Mouse (Mus musculus) megakaryocyte-erythroid progenitor cell, adult 5-6 weeks (primary cell): ENCODE data around the gene Gm11639. TPM values are rescaled to one million over a fixed set of nuclear protein-coding genes. Genes with fewer than 3 reads are reported as not detected.

ENCODE experiments used
- ATAC-seq: replicated peaks from 2 replicates; pipeline ENCODE4 v1.8.0; 2016; ENCODE audit warnings: mild to moderate bottlenecking, inconsistent platforms; ENCODE audit not compliant: severe bottlenecking, poor library complexity, low FRiP score, low TSS enrichment
- total RNA-seq, 2 experiments: library from RNA; stranded (forward) in 1 of 2; stranded (reverse) in 1 of 2; fragments of 200-1000, 215-1000 nt in 1 of 2; fragments of >200 nt in 1 of 2; fragmentation: Nextera tagmentation in 1 of 2; gene quantifications; 2 replicates each; pipeline ENCODE4 v1.2.3; 2014 to 2017

Gene Gm11639
- total RNA-seq, 2 experiments from 2014 or later = not detected

DNA sequence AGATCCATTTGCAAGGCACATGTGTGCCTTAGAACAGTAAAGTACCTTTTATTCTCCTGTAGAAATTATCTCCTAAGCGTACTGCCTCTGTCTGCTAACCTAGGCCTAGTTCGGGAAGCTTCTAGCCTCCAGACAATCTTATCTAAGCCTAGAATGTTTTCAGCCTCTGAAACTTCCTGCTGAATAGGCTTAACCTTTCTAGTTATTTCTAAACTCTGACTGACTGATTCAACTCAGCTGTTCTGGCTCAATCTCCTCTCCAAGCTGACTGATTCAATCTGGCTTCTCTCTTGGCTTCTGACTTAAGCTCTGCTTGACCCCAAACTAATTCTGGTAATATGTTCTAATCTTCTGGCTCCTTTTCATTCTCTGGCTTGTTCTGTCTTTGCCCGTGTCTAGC lies 463.8 kb downstream of the Gm11639 start:
- no peak for ATAC-seq

DNA sequence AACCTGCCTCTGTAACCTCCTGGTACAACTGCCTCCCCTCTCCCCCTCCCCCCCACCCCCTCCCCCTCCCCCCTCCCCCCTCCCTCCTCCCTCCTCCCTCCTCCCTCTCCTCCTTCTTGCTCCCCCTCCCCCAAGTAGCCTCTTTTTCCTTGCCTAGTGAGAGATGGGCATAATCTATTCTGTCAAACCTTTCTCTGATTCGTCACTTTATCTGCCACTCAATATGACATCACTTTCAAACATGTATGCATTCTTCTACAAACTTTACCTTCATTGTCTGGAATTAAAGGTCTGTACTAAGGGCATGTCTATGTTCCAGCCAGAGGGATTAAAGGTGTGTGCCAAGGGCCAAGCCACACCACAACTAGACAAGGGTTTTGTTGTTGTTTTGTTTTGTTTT lies 464.3 kb downstream of the Gm11639 start:
- ATAC-seq = no peak

DNA sequence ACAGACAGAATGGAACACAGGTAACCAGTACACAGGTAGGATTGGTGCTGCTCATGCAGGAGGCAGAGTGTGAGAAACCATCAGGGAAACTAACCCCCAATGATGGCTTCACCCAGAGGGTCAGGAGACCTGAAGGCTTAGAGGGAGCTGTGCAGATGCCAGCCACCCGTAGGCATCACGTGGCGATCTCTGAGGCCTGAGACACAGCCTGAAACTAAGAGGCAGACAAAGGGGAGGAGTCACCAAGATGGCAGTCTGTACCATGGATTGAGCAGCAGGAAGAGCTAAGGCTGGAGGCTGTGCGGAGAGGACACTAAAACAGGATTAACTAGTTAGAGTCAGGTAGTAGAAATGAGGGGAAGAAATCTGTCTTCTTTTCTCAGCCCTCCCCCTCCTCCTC lies 465.2 kb downstream of the Gm11639 start:
- no peak for ATAC-seq

- ATAC-seq = 0 out of 2 replicates have a peak, but pooled peaks have one; percentile 16
Observed at GRCm38 (mm10) chr11:105151226-105152016, 465.9 kb downstream of the Gm11639 start.

GRCm38 (mm10) chr11:105152017-105152300 lies 466.5 kb downstream of the Gm11639 start:
- ATAC-seq = no peak

- ATAC-seq = peak; percentile 77
Observed at GRCm38 (mm10) chr11:105152357-105152899, 466.9 kb downstream of the Gm11639 start.

DNA sequence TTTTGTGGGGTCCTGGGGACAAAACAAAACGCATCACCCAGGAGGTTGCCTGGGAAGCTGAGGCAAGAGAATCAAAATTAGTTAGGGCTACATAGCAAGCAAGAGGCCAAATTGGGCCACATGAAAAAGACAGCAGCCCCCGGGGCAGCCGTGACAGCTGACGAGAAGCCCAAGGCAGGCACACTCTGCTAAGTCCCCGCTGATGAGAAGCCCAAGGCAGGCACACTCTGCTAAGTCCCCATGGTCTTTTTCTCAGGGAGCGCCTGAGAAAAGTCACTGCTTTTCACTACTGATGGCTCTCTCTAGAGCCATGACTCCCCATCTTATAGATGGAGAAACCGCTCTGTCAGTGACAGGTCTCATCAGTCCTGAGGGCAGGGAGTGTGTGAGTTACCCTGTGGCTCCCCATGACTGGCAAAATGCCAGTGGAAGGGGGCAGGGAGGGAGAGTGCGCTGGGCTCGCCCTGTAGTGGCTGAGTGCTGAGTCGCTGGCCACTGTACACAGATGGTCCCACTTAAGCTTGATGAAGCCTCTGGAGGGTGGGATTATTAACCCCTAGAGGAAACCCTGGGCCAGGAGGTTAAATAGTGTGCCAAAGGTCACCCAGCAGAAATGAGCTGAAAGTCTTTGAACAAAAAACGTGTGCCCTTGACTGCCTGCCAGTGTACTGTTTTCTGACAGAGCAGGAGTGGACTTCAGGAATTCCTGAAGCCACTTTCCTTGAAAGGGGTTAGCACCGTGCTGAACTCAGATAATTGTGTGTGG lies 467.7 kb downstream of the Gm11639 start:
- peak; percentile 43 for ATAC-seq

- no peak for ATAC-seq
Observed at GRCm38 (mm10) chr11:105155915-105156314, 470.4 kb downstream of the Gm11639 start.

- ATAC-seq = no peak
Observed at GRCm38 (mm10) chr11:105156748-105157267, 471.3 kb downstream of the Gm11639 start.

DNA sequence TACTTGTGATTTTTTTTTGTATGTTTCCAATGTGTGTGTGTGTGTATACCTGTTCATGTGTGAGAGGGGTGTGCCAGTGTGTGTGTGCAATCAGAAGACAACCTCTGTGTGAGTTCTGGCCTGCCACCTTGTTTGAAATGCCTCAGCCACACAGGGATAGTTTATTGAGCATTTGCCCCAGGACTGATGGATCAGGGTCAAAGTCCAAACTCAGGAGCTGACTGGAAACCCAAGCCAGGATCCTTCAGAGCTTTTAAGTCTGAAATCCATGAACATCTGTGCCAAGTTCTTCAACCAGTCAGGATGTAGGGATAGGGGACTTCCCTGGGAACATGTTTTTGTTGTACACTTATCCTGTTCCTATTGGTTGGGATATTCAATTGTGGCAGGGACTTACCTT lies 472.5 kb downstream of the Gm11639 start:
- ATAC-seq = no peak

DNA sequence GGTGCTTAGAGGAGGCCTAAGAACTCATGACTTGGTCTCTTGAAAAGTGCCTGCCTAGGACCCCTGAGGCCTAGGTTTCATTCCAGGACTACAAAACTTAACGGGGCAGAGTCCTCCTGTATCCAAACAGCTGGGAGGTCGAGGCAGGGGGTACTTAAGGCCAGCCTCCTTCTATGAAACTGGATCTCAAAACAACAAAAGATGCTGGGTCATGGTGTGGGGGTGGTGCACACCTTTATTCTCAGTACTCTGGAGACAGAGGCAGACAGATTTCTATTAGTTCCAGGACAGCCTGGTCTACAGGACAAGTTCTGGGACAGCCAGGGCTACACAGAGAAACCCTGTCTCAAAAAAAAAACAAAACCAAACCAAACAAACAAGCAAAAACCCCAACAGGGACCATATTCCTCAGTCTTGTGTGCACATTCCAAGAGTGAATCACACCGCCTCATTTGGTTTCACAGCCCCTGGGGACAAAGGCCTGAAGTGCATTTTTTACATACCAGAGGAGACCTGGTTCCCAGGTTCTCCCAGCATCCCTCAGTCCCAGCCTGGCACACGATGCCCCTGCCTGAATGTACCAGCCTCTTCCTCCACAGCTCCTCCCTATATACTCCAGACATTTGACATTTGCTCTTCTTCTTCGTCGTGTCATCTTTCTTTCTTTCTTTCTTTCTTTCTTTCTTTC lies 474.3 kb downstream of the Gm11639 start:
- no peak for ATAC-seq

GRCm38 (mm10) chr11:105161411-105161810 lies 475.9 kb downstream of the Gm11639 start:
- no peak for ATAC-seq

DNA sequence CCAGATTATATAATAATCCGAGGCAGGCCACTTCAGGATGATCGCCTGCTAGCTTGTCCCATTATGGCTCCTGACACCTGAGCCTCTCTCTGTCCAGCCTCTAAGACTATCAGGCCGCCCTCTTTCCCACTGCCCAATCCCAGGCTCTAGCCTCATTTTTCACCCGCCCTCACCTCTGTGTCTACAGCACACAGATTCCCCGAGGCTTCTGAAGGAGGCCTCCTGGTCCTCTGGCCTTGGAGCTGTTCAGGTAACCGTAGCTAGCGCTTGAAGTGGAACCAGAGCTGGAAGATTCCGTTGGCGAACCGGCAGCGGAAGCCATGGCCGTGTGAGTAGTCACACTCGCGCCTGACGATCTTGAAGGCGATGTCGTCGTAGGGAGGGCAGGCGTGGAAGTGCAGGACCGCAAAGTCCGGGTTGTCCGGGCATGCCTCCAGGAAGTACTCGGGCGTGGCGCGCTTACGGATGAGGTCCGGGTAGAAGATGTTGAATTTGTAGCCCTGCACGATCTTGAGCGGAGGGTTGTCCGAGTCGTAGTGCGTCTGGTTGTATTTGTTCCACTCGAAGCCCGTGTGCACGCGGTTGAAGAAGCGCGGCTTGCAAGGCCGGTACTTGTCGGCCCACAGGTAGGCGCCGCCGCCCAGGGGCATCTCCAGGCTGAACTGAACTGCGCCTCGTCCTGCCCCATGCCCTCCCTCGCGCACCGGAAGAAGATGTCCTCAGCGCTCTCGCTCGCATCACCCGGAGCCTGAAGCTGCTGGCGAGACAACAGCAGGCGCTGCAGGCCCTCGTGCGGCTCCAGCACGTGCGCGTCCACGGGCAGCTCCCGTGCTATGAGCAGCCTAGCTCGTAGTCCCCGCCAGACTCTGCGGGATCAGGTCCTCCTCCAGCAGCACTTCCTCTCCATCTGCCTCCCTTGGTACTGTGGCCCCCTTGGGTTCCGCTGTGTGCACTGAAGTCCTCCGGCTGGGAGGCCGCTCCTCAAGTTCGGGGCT lies 479.3 kb downstream of the Gm11639 start:
- ATAC-seq = no peak

DNA sequence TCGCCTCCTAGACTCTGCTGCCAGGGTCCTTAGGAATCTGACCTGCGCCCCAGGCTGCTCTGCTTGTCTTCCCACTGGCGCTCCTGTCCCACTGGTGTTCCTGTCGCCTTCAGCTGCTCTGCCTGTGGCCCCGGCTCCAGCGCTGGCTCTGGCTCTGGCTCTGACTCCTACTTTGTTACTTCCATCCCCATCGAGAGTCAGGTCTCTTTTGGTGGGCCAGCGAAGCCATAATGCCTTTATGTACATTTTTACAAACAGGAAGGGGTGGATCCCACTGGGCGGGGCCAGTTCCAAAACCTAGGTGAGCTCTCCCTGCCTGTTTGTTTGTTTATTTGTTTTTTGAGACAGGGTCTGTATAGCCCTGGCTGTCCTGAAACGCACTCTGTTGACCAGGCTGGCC lies 481.3 kb downstream of the Gm11639 start:
- ATAC-seq = peak; percentile 27; the same call in 1 of the 2 replicates

Other genes starting within 250 kb of the Gm11639 start
- 46.2 and 51.1 TPM in 2 replicates for gene Kansl1, start 216.8 kb upstream of the Gm11639 start, total RNA-seq (2014; fragmentation: Nextera tagmentation)
- 22.2 and 26.8 TPM in 2 replicates for gene Kansl1, start 216.8 kb upstream of the Gm11639 start, total RNA-seq (2017)
- 48.1 and 55.5 TPM in 2 replicates for gene Cdc27, start 135.1 kb upstream of the Gm11639 start, total RNA-seq (2014; fragmentation: Nextera tagmentation)
- 60.2 and 67.4 TPM in 2 replicates for gene Cdc27, start 135.1 kb upstream of the Gm11639 start, total RNA-seq (2017)
- gene Myl4, start 135.0 kb upstream of the Gm11639 start, total RNA-seq (2014; fragmentation: Nextera tagmentation) = 1.4 and 2.5 TPM in 2 replicates
- not detected in 2 replicates for gene Myl4, start 135.0 kb upstream of the Gm11639 start, total RNA-seq (2017)
- 0.52 and 0.94 TPM in 2 replicates for gene Itgb3, start 77.7 kb upstream of the Gm11639 start, total RNA-seq (2014; fragmentation: Nextera tagmentation)
- 2.6 and 3.6 TPM in 2 replicates for gene Itgb3, start 77.7 kb upstream of the Gm11639 start, total RNA-seq (2017)